Mouse (Mus musculus) bone marrow, adult 2 months (tissue): Measurements from ENCODE around the gene Dus1l.

Source experiments
- CTCF ChIP-seq: fragments of 200-500 bp; IDR thresholded peaks from 2 replicates; pipeline ENCODE4 v1.5.1; 2011; ENCODE audit warnings: low read length, control low read depth; ENCODE audit not compliant: control insufficient read depth, insufficient read depth
- POLR2A ChIP-seq: fragments of 200-500 bp; IDR thresholded peaks from 2 replicates; pipeline ENCODE4 v1.6.1; 2011; ENCODE audit warnings: low read depth, mild to moderate bottlenecking, control low read depth, low read length, borderline replicate concordance; ENCODE audit not compliant: control insufficient read depth

DNA sequence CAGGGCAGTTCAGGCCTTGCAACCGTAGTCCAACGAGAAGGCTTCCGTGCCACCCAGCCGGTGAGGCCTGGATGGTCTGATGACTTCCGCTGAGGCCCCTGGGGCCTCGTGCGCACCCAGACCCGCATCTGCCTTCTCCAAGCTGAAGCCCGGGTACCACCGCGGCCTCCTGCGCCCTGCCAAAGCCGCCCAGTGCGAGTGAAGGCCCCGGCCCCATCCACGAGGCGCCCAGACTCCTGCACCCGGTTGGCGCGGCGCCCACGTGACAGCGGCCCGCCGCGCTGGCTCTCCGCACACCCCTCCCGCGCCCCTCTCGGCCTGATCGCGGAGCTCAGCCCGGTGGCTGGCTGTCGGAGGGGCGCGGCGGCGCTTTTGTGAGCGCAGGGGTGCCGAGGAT is 27.3 kb upstream of the Dus1l start:
- no peak for TF ChIP-seq POLR2A
- TF ChIP-seq CTCF = no peak
